Mouse (Mus musculus) liver, adult (tissue): Measurements from ENCODE around the gene Cga.
A peak's percentile ranks its signal among the peaks of the same experiment; 100 is the strongest.

Source experiments
- GATA4 ChIP-seq: IDR thresholded peaks from 2 replicates; pipeline ENCODE4 v1.6.1; 2014; ENCODE audit warnings: mild to moderate bottlenecking, low read length; ENCODE audit not compliant: insufficient replicate concordance

The Cga gene

GRCm38 (mm10) chr4:34893479-34893878, at the start of gene Cga:
TSS of gene Cga (plus strand) at chr4:34893779.
- TF ChIP-seq GATA4 = no peak

- TF ChIP-seq GATA4 = no peak
Observed at GRCm38 (mm10) chr4:34843839-34844238, 49.7 kb upstream of the Cga start.

GRCm38 (mm10) chr4:34847679-34848309, 45.8 kb upstream of the Cga start:
- TF ChIP-seq GATA4 = no peak

DNA sequence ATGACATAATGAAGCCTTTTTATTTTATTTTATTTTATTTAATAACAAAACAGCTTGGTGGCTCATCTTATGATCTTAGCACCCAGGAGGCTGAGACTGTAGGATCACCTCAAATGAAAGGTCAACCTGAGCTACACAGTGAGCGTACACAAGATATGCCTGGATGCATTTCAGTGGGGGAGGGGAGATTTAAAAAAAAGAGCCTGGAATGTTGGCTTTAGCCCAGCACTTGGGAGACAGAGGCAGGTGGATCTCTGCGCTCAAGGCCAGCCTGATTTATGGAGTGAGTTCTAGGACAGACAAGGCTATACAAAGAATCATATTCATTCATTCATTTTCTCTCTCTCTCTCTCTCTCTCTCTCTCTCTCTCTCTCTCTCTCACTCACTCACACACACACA, 43.4 kb upstream of the Cga start:
- no peak for TF ChIP-seq GATA4

DNA sequence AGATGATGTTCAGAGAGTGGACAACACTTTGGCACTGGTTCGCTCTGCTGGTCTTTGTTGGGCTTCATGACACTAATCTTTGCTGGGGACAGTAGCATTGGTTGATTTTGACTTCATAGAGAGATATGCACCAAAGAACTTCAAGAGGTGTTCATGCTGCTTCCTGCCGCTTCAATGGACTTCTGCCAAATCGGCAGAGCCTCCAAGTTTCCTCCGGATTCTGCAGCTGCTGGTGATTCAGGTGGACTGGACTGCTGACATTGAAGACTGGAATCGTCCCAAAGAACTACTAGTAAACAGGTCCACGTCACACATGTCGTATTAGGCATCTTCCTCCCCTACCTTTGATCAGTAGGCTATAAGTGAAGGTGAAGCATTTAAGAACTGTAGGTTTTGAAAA, 41.5 kb upstream of the Cga start:
- TF ChIP-seq GATA4 = no peak

DNA sequence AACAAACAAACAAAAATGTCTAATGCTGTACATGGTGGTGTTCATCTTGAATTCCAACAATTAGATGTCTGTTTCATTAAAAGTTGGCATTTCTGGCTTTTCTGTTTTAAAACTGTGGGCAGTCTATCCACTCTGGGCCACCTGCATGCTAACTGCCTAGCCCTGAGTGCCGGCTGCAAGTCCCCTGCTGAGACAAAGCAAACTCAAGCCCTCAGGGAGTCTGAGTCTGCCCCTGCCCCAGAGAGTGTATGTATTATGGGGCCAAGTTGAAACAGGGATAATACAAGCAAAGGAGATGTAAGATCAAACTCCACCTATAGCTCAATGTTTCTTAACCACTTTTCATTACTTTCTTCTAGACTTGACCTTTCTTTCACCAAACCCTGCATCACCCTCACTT, 37.6 kb upstream of the Cga start:
- TF ChIP-seq GATA4 = no peak

DNA sequence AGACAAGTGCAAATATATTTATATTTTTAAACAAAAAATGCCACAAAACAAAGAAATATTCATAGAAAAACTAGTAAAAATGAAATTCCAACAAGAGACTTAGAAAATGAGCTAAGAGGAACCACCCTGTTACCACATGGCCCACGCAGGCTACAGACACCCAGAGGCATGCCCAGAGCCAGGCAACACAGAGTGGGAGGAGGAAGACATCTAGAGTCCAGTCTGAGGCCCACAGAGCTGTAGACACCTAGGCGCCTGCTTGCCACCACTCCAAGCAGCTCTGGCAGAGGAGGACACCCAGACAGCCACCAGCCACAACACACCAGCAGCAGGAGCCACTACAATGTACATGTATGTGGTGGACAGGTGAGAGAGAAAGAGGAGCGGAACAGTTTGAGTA, 34.7 kb upstream of the Cga start:
- TF ChIP-seq GATA4 = no peak

DNA sequence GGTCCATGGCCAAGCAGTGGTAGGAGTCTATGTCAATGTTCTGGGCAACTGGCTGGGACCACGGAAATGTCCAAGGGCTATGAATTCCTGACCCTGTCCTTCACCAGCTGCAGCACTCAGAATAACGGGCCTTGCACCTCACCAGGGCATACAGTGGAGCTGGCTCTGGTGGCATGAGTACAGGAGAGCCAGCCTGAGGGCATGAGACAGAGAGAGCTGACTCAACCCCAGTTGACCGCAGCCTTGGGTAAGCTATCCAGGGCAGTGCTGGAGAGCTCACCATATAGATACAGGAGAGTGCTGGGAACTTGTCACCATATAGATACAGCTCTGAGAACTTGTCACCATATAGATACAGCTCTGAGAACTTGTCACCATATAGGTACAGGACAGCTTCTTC, 34.2 kb upstream of the Cga start:
- no peak for TF ChIP-seq GATA4

- no peak for TF ChIP-seq GATA4
Observed at GRCm38 (mm10) chr4:34861438-34861837, 32.1 kb upstream of the Cga start.

DNA sequence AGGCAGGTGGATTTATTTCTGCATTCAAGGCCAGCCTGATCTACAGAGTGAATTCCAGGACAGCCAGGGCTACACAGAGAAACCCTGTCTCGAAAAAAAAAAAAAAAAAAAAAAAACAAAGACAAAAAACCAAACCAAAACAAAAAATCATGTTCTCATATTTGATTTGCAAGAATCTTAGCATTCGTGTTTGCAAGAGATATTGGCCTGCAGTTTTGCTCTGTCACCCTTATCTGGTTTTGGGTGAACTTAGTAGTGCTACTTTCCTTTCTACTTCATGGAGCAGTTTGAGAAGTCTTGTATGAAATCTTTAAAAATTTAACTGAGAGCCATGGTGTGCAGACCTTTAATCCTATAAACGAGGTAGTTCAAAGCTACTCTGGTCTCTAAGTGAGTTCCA, 23.8 kb upstream of the Cga start:
- TF ChIP-seq GATA4 = no peak

- no peak for TF ChIP-seq GATA4
Observed at GRCm38 (mm10) chr4:34872896-34873495, 20.6 kb upstream of the Cga start.

- no peak for TF ChIP-seq GATA4
Observed at GRCm38 (mm10) chr4:34874234-34874633, 19.3 kb upstream of the Cga start.

DNA sequence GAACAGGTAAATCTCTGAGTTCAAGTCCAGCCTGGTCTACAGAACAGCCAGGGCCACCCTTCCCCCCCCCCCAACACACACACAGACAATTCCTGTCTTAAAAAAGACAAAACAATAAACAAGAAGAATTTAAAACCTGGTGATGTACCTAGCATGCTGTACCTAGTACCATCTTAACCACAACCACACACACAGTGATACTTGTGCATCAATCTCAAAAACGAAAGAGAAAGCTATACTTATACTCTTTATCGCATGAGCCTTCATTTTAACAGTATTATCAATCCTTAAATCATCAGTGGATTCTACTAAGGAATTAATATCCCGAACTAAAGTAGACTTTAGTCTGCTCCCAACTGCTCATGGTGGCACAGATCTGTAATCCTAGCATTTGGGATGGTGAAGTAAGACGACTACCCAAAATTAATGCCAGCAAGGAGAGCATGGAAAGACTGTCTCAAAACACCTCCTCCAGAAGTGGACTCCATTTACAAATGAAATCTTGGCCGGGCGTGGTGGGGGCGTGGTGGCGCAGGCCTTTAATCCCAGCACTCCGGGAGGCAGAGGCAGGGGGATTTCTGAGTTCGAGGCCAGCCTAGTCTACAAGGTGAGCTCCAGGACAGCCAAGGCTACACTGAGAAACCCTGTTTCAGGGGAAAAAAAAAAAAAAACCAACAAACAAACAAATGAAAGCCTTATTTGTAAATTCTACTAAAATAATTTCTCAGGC, 12.5 kb upstream of the Cga start:
- no peak for TF ChIP-seq GATA4

DNA sequence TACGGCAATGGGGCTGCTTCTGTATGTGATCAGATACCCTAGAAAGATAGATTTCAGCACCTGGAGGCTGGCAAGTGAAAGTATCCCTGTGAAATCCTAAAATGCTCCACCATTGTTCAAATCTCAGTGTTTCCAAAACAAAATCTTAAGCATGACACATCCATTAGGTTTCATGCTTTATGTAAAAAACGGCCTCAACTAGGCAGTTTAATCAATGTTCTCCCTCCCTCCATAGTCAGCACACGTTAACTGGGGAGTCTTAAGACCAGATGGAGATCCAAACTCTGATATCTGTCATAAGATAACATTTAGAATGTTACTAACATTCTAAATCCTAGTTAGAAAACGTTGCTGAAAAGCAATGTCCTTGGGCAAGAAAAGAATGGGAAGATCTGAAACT, 11.7 kb upstream of the Cga start:
- TF ChIP-seq GATA4 = no peak

DNA sequence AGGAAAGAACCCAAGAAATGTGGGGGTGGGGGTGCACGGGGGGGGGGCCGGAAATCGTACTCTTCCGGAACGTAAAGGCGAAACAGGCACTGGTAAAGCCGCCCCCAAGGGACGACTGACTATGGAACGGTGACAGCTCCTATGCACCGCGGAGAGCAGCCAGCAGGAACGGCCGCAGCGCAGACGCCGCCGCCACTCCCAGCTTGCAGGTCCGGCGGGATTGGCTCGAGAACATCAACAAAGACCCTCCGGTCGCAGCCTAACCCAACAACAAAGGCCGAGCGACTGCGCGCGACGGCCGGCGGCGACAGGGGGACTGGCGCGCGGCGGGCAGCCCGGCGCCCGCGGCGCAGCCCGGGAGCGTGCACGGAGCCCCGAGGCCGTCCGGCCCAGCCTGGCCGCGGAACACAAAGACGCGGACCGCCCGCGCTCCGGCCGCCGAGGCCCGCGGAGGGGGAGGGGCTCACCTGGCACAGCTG, 11.2 kb upstream of the Cga start:
- no peak for TF ChIP-seq GATA4

- TF ChIP-seq GATA4 = peak; percentile 36; the same call in 1 of the 2 replicates
Observed at GRCm38 (mm10) chr4:34882818-34883217, 10.8 kb upstream of the Cga start, which contains the start of gene Zfp292. TSS of gene Zfp292 (minus strand) at chr4:34882960.
